ENCODE assay signal across 8 mouse cellular contexts in the genomic region with DNA sequence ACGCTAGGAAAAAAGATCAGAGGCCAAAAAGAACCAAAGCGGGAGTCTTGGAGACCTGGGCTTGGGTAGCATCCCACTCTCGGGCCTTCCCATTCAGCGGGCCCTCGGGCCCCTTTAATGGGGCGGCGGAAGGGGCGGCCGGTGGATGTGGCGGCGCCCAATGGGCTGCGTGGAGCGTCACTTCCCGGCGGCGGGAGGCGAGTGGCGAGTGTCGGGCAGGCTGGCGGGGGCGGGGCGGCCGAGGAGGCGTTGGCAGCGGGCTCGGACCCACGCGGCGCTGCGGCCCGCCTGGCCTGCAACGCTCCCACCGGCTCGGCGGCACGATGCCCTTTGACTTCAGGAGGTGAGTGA. TPM values are rescaled to one million over a fixed set of nuclear protein-coding genes. Genes with fewer than 3 reads are reported as not detected.
DNase-seq lines count a peak whose midpoint lies in the region; ATAC-seq and TF ChIP-seq lines count a peak whose summit lies in the region.

A gene (plus strand): TSS at position 200 of the 351 bp plus-strand sequence.

- peak; percentile 48; the same call in 1 of the 2 replicates for TF ChIP-seq POLR2A in cortical plate, adult 2 months (IDR thresholded peaks at IDR 0.05; ENCODE audit: extremely low read depth, insufficient read depth, low read length)

- peak within 1 kb of the TSS; percentile 86 for H3K4me3 ChIP-seq in cortical plate, adult 2 months (ENCODE audit: insufficient read depth, low read length)
- peak within 1 kb of the TSS; percentile 90 for H3K4me3 ChIP-seq in left cerebral cortex, adult 2 months
- H3K4me3 ChIP-seq in macrophage (ENCODE audit: inconsistent target) = peak within 1 kb of the TSS; percentile 61

- peak; percentile 83 for ATAC-seq in activated CD4-positive, CD25-positive, alpha-beta regulatory T cell, adult 4 months

- no peaks in the 10 kb centered on the region for H3K36me3 ChIP-seq in macrophage (ENCODE audit: inconsistent target)

- peaks cover 9% of the 10 kb centered on the region; the same call in 1 of the 2 replicates for H3K4me1 ChIP-seq in cortical plate, adult 2 months (ENCODE audit: control insufficient read depth, insufficient read depth, low read length)

- peaks cover 46% of the 10 kb centered on the region for H3K79me2 ChIP-seq in macrophage (ENCODE audit: inconsistent target)

- WGBS in macrophage (ENCODE audit: missing documents) = under 1% methylated on average over 32 of the region's 36 CpGs

- peak; percentile 94 for DNase-seq in gastrocnemius, postnatal 10 days
- peak; percentile 22 for DNase-seq in hindlimb bud, embryonic 11.5 days (ENCODE audit: extremely low spot score, low read depth, low spot score)
- DNase-seq in left cerebral cortex, adult 2 months (ENCODE audit: extremely low spot score in 1 of 2, low spot score in 2 of 2) = peak; percentile 92 to 93
- DNase-seq in retina, postnatal 7 days (ENCODE audit: low read depth, low spot score) = peak; percentile 79
- peak; percentile 90 for DNase-seq in urinary bladder, adult 2 months (ENCODE audit: low spot score)

- no peak for TF ChIP-seq CTCF in cortical plate, adult 2 months (IDR thresholded peaks at IDR 0.05; ENCODE audit: extremely low read depth, insufficient read depth, low read length)
- TF ChIP-seq CTCF in left cerebral cortex, adult 2 months (IDR thresholded peaks at IDR 0.05) = no peak

- peak within 1 kb of the TSS; percentile 90 for H3K27ac ChIP-seq in cortical plate, adult 2 months (ENCODE audit: insufficient read depth, low read length)
- peak within 1 kb of the TSS; percentile 84 for H3K27ac ChIP-seq in left cerebral cortex, adult 2 months
- H3K27ac ChIP-seq in macrophage = peak within 1 kb of the TSS; percentile 62

- intact Hi-C loops in left cerebral cortex, adult 2 months (cut with DNase I) = loop anchor here (1.0 kb wide), 1 partner anchor 53 kb away; no protein-coding TSS in a partner anchor

RNA-seq across cellular contexts. Expression of the gene that starts here (rescaled TPM):
- polyA plus RNA-seq in activated CD4-positive, CD25-positive, alpha-beta regulatory T cell, adult 4 months (2017; shearing (Covaris generic)) = 10 to 100 TPM; 39.5 to 45.7 TPM
- polyA plus RNA-seq in cortical plate, adult 2 months (2012; rRNA removed) = 140 and 143 TPM in 2 replicates
- total RNA-seq in gastrocnemius, postnatal 10 days (2021) = 100 to 1,000 TPM; 115 to 117 TPM
- total RNA-seq in left cerebral cortex, adult 2 months (2021) = 100 to 1,000 TPM; 144 to 149 TPM
- total RNA-seq in macrophage (2018; cell fraction: chromatin; rRNA removed) = 100 to 1,000 TPM in 3 of 26 experiments, 10 to 100 TPM in 23; 27.2 to 136 (median 52.5) TPM
- total RNA-seq in macrophage (2018; cell fraction: cytosol; rRNA removed) = 10 to 100 TPM; 35.4 to 59.1 (median 45.8) TPM
- total RNA-seq in macrophage (2018; cell fraction: nucleus; rRNA removed) = 100 to 1,000 TPM in 3 of 26 experiments, 10 to 100 TPM in 23; 29.0 to 133 (median 49.8) TPM
- polyA plus RNA-seq in macrophage (2018) = 37.4 to 133 TPM (median 109 TPM) in 3 replicates
- polyA plus RNA-seq in urinary bladder, adult 2 months (2012; rRNA removed) = 152 and 155 TPM in 2 replicates

Comparison
In these comparisons a context has a peak if more than half of its experiments do, and no peak if none do; other contexts are left out.
1. Peak in every context shown above with its lines: DNase-seq, ATAC-seq, H3K4me3 ChIP-seq and H3K27ac ChIP-seq.
2. DNase-seq: peak in every context shown above with its lines; median percentile 94 in gastrocnemius, postnatal 10 days; 92 in left cerebral cortex, adult 2 months; 90 in urinary bladder, adult 2 months; 79 in retina, postnatal 7 days; 22 in hindlimb bud, embryonic 11.5 days.